Mouse (Mus musculus): ENCODE results near the gene Nelfb.
A peak's percentile ranks its signal among the peaks of the same experiment; 100 is the strongest.

Gene Nelfb

DNA sequence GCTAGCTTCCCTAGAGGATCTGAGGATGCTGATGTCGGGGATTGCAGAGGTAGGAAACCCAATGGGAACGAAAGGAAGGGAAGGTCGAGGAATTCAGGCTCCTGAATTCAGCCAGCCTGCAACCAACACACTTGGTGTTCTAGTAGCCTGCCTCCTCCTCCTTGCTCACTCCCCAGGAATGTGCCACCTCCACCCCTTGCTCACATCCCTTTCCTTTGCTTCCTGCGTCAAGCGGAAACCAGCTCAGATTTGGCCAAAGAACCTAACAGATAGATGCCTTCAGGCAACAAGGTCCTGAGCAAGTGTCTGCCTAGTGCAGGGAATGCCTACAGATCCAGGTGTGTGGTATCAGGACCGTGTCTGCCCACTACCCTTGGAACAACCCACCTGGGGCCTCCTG lies 34.7 kb downstream of the Nelfb start:
- DNase-seq (ENCODE audit: low spot score in 2 of 2): no peak

DNA sequence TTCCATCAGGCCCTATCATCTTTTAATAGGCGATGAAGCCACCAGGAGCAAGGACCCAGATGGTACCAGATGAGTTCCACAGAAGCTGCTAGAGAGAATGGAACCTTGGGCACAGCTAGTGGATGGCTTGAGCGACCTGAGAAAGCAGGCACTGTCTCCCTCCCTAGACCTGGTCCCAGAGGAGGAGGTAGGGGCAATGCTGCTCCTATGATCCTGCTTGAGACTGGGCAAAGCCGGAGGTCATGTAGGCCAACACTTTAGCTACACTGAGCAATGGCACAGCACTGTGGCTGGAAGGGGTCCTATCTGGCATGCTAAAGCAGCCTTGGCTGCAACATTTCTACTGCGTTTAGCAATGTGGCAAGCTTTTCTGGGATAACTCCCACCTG lies 35.6 kb downstream of the Nelfb start:
- no peak for DNase-seq (ENCODE audit: low spot score in 2 of 2)

DNA sequence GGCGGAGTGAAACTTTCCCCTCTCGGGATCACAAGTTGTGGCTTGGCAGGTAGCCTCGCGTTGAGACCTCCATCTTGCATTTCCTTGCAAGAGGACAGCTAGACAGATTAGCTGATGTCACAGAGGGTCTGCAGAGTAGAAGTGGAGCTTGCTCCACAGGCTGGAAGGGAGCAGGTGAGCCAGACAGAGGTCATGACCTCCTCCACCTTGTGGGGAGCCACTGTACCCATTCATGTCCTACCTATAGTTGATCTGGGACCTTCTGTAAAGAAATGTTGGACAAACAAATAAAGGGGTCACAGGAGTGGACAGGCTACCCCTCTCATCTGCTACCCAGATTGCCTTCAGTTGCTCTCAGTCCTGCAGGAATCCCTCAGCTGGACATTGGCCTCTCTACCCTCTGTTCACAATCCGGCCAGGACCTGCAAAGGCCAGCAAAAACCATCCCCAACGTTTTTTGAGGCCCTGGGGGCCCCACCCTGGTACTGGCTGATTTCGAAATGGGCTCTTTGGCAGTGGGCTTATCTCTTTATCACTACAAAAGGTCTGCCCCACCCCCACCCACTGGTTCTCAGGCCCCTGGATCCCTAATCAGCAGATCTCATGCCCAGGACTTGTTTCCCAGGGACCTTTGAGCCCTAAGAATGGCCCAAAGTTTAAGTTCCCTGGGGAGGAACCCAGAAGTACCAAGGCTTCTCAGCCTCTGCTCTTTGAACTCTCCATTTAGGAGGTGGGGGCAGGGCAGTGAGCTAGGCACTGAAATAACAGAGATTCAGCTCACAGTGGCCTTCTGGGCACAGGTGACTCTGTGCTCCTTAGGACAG lies 36.2 kb downstream of the Nelfb start:
- DNase-seq (ENCODE audit: low spot score in 2 of 2): peak in 1 of 2 experiments; percentile 9

DNA sequence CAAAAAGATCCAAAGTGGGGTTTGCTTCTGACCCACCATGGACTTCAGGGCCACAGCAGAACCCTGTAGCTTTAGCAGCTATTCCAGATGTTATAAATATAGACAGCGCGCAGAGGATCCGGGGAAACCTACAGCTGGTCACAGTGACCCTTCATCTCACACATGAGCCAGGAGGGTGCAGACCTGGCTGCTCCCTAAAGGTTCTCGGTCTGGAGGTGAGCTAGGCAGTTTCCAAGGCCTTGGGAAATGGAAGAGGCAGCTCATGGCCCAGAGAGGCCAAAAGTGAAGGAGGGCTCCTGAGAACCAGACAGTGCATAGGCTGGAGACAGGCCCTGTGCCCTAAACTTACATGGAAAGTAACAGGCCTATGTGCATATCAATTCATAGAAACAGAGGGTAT lies 37.5 kb downstream of the Nelfb start:
- no peak for DNase-seq (ENCODE audit: low spot score in 2 of 2)

DNA sequence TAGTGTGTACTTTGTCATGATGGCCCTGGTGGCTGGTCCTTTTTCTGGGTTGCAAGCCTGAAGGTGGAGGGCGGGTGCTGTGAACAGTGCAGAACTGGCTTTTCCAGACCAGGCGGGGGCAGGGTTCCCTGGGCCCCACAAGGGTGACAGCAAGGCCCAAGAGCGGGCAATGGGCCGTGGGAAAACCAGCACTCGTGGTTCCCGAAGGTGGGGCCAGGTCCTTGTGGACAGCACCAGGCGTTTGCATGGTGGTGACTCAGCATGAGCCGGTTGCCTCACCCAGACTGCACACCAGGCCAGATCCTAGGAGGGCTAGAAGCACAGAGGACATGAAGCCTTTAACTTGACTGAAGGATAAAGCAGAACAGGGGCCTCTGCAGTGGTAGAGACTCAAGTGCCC lies 38.7 kb downstream of the Nelfb start:
- DNase-seq (ENCODE audit: low spot score in 2 of 2): peak; percentile 14 to 30

DNA sequence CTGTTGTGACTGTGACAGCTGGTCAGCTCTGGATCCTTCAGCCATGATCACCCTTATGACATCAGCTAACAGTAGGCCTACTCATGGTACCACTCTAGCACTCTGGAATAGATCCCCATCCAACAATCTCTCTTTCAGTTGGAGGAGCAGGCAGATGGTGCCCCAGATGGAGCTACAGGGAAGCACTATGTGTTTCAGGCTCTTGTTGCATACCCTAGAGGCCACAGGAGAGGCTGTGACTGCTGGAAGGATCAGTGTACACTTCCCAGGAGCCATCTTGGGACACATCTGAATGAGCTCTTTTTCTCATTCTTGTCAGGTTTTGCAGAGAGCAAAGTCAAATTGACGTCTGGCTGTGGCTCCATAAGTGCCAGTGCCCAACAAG lies 39.5 kb downstream of the Nelfb start:
- no peak for DNase-seq (ENCODE audit: low spot score in 2 of 2)

DNA sequence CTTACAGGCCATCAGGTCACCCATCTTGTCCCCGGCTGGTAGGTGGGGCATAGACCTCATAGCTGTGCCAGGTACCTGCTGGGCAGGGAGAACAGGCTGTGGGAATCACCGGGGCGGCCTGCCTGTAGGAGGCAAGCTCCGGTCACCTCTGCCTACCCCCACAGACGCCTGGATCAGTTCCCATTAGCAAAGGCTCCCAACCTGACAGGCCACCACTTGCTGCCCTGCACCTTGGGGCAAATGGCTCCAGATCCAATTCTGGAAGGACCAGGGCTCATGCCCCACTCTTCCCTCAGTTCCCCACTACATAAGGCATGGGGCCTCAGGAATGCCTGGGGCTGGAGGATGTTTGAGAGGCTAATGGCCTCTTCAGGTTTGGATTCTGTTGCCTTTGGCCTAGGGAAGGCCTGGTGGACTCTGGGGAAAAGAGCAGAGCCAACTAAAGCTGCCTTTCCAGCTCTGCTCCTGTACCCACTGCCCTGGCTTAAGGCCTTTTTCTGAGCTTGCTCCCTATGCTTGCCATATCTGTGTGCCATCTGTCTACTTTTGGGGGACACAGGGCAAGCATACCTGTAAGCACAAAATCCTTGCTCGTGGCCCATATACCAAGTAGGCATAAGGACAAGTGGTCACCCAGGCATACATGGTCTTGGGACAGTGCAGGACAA lies 40.1 kb downstream of the Nelfb start:
- DNase-seq (ENCODE audit: low spot score in 2 of 2): no peak

DNA sequence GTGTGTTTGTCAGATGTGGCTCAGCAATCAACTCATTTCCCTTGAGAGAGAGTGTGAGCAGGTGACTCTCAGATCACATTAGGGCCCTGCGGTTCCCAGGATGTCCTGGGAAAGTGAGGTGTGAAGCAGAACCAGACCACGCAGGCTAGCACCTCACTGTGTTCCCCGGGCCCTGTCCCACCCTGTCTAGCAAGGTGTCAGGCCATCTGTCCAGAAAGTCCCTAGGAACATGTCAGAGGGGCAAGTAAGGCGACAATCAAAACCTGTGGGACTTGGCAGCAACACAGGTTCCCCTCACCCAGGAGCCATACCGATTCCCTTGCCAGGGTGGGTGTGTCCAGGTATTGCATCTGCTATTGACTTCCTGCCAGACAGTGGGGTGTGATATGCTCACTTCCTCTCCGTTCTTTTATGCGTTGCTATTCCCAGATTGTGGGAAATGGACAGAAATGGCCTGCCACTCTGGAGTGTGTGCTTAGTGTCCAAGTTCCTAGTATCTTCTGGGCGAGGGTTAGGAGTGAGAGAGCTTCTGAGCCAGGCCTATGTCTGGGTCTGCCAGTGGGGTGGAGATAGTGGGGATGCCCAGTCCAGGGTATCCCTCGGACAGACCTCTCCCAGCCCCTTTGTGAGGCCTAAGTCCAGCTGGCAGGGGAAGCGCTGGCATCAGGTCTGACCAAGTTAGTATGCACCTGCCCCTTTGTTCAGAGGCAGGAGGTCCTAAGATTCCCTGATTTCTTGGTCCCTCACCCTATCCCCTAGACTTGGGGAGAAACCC lies 40.8 kb downstream of the Nelfb start:
- peak in 1 of 2 experiments; percentile 14 for DNase-seq (ENCODE audit: low spot score in 2 of 2)

DNA sequence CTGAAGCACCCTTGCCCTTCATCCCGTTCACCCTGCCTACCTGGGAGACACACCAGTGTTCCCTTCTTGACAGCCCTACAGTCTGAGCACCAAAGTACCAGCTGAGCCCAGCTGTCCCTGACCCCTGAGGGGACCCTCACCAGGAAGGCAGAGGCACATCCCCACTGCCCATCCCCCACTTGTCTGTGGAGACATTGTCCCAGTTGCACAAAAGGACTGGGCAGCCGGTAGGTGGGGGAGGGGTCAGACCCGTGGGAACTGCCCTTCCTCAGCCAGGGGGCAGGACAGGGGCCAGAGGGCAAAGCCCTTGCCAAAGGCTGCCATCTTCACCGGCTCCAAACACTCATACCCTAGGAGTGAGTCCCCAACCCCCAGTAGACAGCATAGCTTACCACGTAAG lies 41.5 kb downstream of the Nelfb start:
- peak in 1 of 2 experiments; percentile 14 for DNase-seq (ENCODE audit: low spot score in 2 of 2)

DNA sequence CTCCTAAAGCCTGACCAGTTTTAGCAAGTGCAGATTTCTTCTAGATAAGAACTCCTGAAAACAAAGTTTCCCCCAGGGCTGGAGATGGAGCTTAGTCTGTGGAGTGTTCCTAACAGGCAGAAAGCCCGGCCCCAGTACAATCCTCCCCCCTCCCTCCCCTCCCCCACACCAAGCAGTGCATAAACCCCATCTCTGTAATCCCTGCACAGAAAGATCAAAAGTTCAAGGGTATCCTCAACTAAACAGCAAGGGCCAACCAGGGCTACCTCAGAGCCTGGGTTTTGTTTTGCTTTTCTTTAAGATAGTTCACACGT lies 42.7 kb downstream of the Nelfb start:
- DNase-seq (ENCODE audit: low spot score in 2 of 2): no peak

DNA sequence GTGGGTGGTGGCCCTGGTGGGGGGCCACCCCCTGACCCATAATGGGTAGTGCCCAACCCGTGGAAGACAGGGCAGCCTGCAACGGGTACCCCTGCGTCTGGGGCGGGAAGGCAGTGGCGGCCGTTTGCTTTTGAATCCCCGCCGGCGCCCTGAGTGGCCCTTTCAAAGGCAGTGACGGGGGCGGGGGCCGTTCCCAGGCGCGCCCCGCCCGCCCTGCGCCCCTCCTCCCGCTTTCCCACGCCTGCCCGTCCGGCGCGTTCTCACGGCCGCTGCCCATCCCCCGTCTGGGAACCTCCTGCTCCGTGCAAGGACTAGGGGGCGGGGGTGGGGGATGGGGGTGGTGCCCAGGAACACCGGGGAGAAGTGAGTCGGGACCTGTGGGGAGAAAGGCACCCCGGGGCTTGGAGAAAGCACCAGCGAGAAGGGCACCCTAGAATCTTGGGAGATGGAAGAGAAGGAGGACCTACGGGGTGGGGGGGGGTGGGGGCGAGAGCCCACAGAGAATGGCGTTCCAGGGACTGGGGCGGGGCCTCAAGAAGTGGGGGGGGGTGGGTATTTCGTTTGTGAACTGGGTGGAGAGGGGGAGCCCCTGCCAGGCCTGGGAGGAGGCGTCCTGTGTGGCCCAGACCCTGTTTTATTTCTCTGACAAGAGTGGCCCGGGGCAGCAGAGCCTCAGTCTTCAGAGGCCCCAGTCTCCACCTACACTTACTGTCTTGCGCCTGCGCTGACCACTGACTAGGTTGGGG lies 43.2 kb downstream of the Nelfb start:
- peak; percentile 36 to 74 for DNase-seq (ENCODE audit: low spot score in 2 of 2)

DNA sequence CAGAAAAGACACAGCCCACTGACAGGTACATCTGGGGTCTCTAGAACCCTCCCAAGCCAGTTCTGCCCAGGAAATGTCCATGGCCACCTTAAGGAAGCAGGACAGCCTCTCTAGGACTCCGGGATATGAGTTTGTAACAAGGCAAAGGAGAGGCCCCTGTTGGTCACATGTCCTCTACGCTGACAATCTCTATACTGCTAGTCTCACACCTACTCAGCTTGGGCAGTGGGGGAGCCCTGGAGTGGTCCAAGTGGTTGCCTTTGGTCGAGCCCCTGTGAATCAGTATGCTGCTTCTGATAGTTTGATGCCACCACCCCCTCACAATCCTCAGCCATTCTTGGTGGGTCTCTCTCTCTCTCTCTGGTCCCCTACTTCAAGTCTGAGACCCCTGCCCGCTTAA lies 43.8 kb downstream of the Nelfb start:
- DNase-seq (ENCODE audit: low spot score in 2 of 2): peak in 1 of 2 experiments; percentile 33

DNA sequence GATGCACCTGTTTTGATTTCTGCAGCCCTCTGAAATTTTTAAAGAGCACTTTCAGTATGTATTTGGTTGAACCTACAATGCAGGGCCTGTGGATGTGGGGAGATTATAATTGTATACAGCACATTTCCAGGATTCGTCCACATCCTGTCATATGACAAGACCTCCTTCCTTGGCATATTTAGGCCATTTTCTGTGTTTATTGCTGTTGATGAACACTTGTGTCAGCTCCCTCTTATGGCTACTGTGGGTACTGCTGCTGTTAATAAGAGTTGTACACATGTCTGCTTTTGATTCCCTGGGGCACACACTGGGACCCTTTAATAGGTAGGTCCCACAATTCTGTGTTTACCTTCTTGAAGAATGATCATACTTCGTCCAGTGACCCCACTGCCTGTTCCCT lies 53.6 kb downstream of the Nelfb start:
- DNase-seq (ENCODE audit: low spot score in 2 of 2): peak in 1 of 2 experiments; percentile 73

DNA sequence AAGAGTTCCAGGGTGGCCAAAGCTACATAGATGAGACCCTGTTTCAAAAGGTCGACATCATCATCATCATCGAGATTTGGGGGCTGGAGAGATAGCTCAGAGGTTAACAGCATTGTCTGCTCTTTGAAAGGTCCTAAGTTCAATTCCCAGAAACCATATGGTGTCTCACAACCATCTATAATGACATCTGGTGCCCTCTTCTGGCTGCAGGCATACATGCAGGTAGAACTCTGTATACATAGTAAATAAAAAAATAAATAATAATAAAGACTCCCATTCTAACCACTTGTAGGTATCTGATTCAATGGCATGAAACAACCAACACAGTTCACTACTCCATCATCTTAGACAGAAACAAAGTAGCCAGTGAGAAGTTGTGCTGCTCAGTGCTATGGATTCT lies 54.3 kb downstream of the Nelfb start:
- DNase-seq (ENCODE audit: low spot score in 2 of 2): peak in 1 of 2 experiments; percentile 38

DNA sequence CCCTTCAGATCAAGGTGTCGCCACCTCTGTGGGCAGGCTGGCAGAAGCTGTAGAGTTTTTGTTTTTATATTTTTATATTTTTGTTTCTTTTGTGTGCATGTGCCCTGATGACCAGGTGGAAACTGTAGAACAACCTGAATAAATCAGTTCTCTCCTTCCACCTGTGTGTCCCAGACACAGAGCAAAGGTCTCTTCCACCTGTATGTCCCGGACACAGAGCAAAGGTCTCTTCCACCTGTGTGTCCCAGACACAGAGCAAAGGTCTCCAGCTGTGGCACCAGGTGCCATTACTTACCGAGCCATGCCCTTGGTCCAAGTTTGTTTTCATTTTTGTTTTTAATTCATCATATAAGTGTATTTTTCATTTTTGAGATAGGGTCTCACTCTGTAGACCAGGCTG lies 55.1 kb downstream of the Nelfb start:
- no peak for DNase-seq (ENCODE audit: low spot score in 2 of 2)

DNA sequence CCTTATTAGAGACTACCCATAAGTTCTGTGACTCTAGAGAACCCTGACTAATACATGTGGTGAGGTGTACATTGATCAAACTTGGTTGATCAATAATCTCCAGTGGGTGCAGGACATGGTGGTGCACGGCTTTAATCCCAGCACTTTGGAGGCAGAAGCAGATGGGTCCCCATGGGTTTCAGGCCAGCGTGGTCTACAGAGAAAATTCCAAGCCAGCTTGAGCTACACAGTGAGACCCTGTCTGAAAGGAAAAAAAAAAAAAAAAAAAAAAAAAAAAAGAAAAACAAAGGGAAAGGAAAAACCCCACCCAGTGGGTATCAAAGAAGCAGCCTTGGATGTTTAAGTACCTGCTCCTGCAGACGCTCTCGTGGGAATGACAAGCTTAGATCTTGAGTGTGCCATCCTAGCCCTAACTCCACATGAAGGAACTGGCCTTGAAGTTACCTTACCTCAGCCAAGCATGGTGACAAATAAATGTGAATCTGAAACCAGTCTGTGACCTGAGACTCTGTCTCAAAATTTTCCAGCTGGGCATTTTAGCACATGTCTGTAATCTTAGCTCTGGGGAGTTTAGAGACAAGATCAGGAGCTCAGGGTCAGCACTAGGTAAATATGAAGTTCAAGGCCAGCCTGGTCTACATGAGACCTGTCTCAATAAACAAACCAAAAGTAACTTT lies 59.9 kb downstream of the Nelfb start:
- DNase-seq (ENCODE audit: low spot score in 2 of 2): no peak
